In genomic region chr10:88727128-88727527, GRCm38 (mm10) we compare ENCODE assay signal across 9 mouse cellular contexts. TPM values are rescaled to one million over a fixed set of nuclear protein-coding genes. Genes with fewer than 3 reads are reported as not detected.
DNase-seq lines count a peak whose midpoint lies in the region; ATAC-seq lines count a peak whose summit lies in the region.
"Had no signal": no experiment of that assay in that cellular context is flagged by ENCODE, and none has a peak within 500 bp of the region (broad histone marks: within the 10 kb centered on the region; RNA-seq: fewer than 3 reads in every experiment).

No protein-coding gene starts in this region.

- no peak for ATAC-seq in liver, embryonic 12.5 days

- no peak overlapping the region for H3K9ac ChIP-seq in liver, embryonic 12.5 days
- H3K9ac ChIP-seq: liver, embryonic 15.5 days had no signal

- H3K4me3 ChIP-seq in liver, embryonic 12.5 days: no peak overlapping the region
- H3K4me3 ChIP-seq: erythroblast, embryonic 14.5 days; liver, embryonic 15.5 days had no signal

- peaks cover 4% of the 10 kb centered on the region for H3K27me3 ChIP-seq in liver, embryonic 12.5 days (replicated peaks)

- peak; percentile 33 for DNase-seq in liver
- DNase-seq in MEL-GATA-1-ER (ENCODE audit: extremely low read depth, low read depth): peak; percentile 45
- DNase-seq in c-Kit-positive CD71-negative TER-119-negative erythroid progenitor cells, embryonic 14.5 days (ENCODE audit: low read depth): peak; percentile 56
- DNase-seq in kidney, postnatal 10 days: peak; percentile 69
- DNase-seq in lung, postnatal 14 days: peak; percentile 55
- DNase-seq in thymus, postnatal 4 days: peak; percentile 73

- H3K36me3 ChIP-seq in liver, embryonic 12.5 days: no peaks in the 10 kb centered on the region
- H3K36me3 ChIP-seq: liver, embryonic 15.5 days had no signal

- WGBS in liver, embryonic 12.5 days (ENCODE audit: insufficient replicate concordance): 25% methylated on average over 1 of the region's 1 CpGs

- no peaks in the 10 kb centered on the region for H3K9me3 ChIP-seq in liver, embryonic 12.5 days (replicated peaks)
- H3K9me3 ChIP-seq: liver, embryonic 15.5 days had no signal

- peaks cover 7% of the 10 kb centered on the region for H3K4me1 ChIP-seq in liver, embryonic 12.5 days

- H3K27ac ChIP-seq in liver, embryonic 12.5 days: no peak overlapping the region
- H3K27ac ChIP-seq: liver, embryonic 15.5 days had no signal

- H3K4me2 ChIP-seq in liver, embryonic 12.5 days: no peak overlapping the region
- H3K4me2 ChIP-seq: liver, embryonic 15.5 days had no signal

RNA-seq across cellular contexts. Expression of gene Arl1, which starts 3.5 kb away (rescaled TPM):
- 75.3 and 77.7 TPM in 2 replicates for polyA plus RNA-seq in liver, embryonic 12.5 days (2016; fragmentation: Nextera tagmentation; extraction: Ambion mirVana)

RNA-seq across cellular contexts. Expression of gene Spic, which starts 42.3 kb away (rescaled TPM):
- polyA plus RNA-seq in liver, embryonic 12.5 days (2016; fragmentation: Nextera tagmentation; extraction: Ambion mirVana): 3.5 and 5.8 TPM in 2 replicates
